Mouse (Mus musculus) spleen, adult 2 months (tissue): Measurements from ENCODE around the gene Sdsl.

Source experiments
- CTCF ChIP-seq: fragments of 200-500 bp; IDR thresholded peaks from 2 replicates; pipeline ENCODE4 v1.5.1; 2011; ENCODE audit warnings: mild to moderate bottlenecking, inconsistent platforms; ENCODE audit not compliant: insufficient read depth, insufficient read length, insufficient replicate concordance; ENCODE audit errors: extremely low read depth
- POLR2A ChIP-seq: fragments of 200-500 bp; IDR thresholded peaks from 2 replicates; pipeline ENCODE4 v1.6.1; 2011; ENCODE audit warnings: low read depth, low read length, inconsistent platforms

DNA sequence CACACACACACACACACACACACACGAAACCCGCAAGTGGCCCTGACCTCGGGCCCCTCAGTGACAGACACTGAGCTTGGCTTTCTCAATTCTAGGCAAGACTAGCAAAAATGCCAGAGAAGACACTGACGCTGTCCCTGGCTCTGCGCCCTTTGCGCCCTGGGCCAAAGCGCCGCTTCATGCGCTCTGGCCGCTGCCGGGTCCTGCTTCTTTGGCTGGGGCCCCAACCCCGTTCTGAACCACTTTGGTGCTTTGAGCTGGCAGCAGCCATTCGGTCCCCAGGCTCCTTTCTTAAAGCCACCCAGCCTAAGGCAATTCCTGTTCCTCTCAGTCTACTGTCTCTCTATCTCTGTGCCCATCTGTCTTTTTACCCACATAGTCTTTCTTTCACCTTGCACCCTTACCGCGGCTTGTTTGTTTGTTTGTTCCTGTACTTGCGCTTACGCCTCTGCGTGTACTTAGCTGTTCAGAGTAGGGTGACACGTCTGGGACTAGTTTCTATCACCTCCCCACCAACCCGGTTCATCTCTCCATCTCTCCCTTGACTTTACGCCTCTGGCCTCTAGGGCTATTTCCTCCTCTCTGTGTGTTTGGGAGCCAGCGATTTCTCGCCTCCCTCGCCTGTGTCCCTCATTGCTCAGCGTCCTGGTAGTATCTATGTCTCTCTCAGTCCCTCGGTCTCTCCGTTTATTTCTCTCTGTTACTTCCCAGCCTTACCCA, 33.5 kb downstream of the Sdsl start:
- no peak for TF ChIP-seq CTCF
- no peak for TF ChIP-seq POLR2A
